Mouse (Mus musculus): ENCODE measurements at regions not wholly inside any gene's neighbourhood (a gene's known extent, or its start where the extent isn't known, plus 50 kb on each side); places are given as distances from the start of the nearest gene placed in this dataset.

GRCm38 (mm10) chr8:10775202-10776010 lies 232.9 kb downstream of the Irs2 start:
- WGBS, result 72% methylated on average over 8 of the region's 8 CpGs

GRCm38 (mm10) chr8:10774778-10775177 lies 233.5 kb downstream of the Irs2 start:
- H3K4me1 ChIP-seq, result no peaks in the 10 kb centered on the region
- no peak overlapping the region for H3K9ac ChIP-seq
- no peaks in the 10 kb centered on the region for H3K27me3 ChIP-seq (replicated peaks)
- no peak overlapping the region for H3K27ac ChIP-seq
- 92% methylated on average over 3 of the region's 3 CpGs for WGBS
- no peak overlapping the region for H3K4me2 ChIP-seq
- H3K4me3 ChIP-seq, result no peak overlapping the region
- no peak for ATAC-seq (replicated peaks)
- no peaks in the 10 kb centered on the region for H3K9me3 ChIP-seq
- H3K36me3 ChIP-seq (replicated peaks), result no peaks in the 10 kb centered on the region

More at GRCm38 (mm10) chr8:10775202-10776010, 232.9 kb downstream of the Irs2 start:
- H3K27ac ChIP-seq, result no peak overlapping the region
- H3K36me3 ChIP-seq (replicated peaks), result no peaks in the 10 kb centered on the region
- no peak overlapping the region for H3K4me3 ChIP-seq
- H3K4me1 ChIP-seq, result no peaks in the 10 kb centered on the region
- H3K9me3 ChIP-seq, result no peaks in the 10 kb centered on the region
- H3K27me3 ChIP-seq (replicated peaks), result no peaks in the 10 kb centered on the region
- H3K4me2 ChIP-seq, result no peak overlapping the region
- no peak overlapping the region for H3K9ac ChIP-seq
- no peak for ATAC-seq (replicated peaks)

GRCm38 (mm10) chr8:10768181-10768580 lies 240.1 kb downstream of the Irs2 start:
- WGBS, result 68% methylated on average over 4 of the region's 4 CpGs
- Histone ChIP-seq H3K27ac (no peak overlapping the region), H3K9ac (no peak overlapping the region), H3K4me3 (no peak overlapping the region), H3K4me2 (no peak overlapping the region), H3K36me3 (replicated peaks) (no peaks in the 10 kb centered on the region), H3K9me3 (no peaks in the 10 kb centered on the region), H3K27me3 (replicated peaks) (no peaks in the 10 kb centered on the region), H3K4me1 (no peaks in the 10 kb centered on the region)
- ATAC-seq (replicated peaks), result no peak

- 84% methylated on average over 2 of the region's 2 CpGs for WGBS
Measured at GRCm38 (mm10) chr8:10763907-10764306, 244.4 kb downstream of the Irs2 start.

GRCm38 (mm10) chr8:10761694-10762305 lies 246.5 kb downstream of the Irs2 start:
- peak; percentile 42; the same call in 1 of the 2 replicates for ATAC-seq (replicated peaks)
- H3K9ac ChIP-seq, result no peak overlapping the region
- no peaks in the 10 kb centered on the region for H3K27me3 ChIP-seq (replicated peaks)
- no peaks in the 10 kb centered on the region for H3K9me3 ChIP-seq
- 27% methylated on average over 11 of the region's 11 CpGs for WGBS
- peaks cover 20% of the 10 kb centered on the region for H3K4me1 ChIP-seq
- peak overlapping the region; percentile 84 for H3K27ac ChIP-seq
- H3K4me2 ChIP-seq, result 0 out of 2 replicates have a peak overlapping the region, but pooled peaks have one; percentile 8
- H3K4me3 ChIP-seq, result no peak overlapping the region
- H3K36me3 ChIP-seq (replicated peaks), result no peaks in the 10 kb centered on the region

More at GRCm38 (mm10) chr8:10763907-10764306, 244.4 kb downstream of the Irs2 start:
- Histone ChIP-seq H3K4me1 (peaks cover 20% of the 10 kb centered on the region), H3K36me3 (replicated peaks) (no peaks in the 10 kb centered on the region), H3K4me3 (no peak overlapping the region), H3K27ac (no peak overlapping the region), H3K4me2 (no peak overlapping the region), H3K9ac (no peak overlapping the region), H3K27me3 (replicated peaks) (no peaks in the 10 kb centered on the region), H3K9me3 (no peaks in the 10 kb centered on the region)
- no peak for ATAC-seq (replicated peaks)

- H3K9ac ChIP-seq, result 0 out of 2 replicates have a peak overlapping the region, but pooled peaks have one; percentile 17
- H3K4me3 ChIP-seq, result no peak overlapping the region
- 0 out of 2 replicates have a peak overlapping the region, but pooled peaks have one; percentile 8 for H3K4me2 ChIP-seq
- H3K9me3 ChIP-seq, result no peaks in the 10 kb centered on the region
- H3K27ac ChIP-seq, result peak overlapping the region; percentile 84
- peak; percentile 90 for ATAC-seq (replicated peaks)
- H3K36me3 ChIP-seq (replicated peaks), result no peaks in the 10 kb centered on the region
- WGBS, result 4% methylated on average over 17 of the region's 17 CpGs
- peaks cover 20% of the 10 kb centered on the region for H3K4me1 ChIP-seq
- no peaks in the 10 kb centered on the region for H3K27me3 ChIP-seq (replicated peaks)
Measured at GRCm38 (mm10) chr8:10760851-10761693, 247.2 kb downstream of the Irs2 start.

GRCm38 (mm10) chr8:10760231-10760630 lies 248.0 kb downstream of the Irs2 start:
- no peak for ATAC-seq (replicated peaks)
- Histone ChIP-seq H3K27ac (peak overlapping the region; percentile 84), H3K4me2 (no peak overlapping the region), H3K27me3 (replicated peaks) (no peaks in the 10 kb centered on the region), H3K9me3 (no peaks in the 10 kb centered on the region), H3K4me1 (peaks cover 20% of the 10 kb centered on the region), H3K9ac (no peak overlapping the region), H3K4me3 (no peak overlapping the region), H3K36me3 (replicated peaks) (no peaks in the 10 kb centered on the region)
- WGBS, result 38% methylated on average over 6 of the region's 6 CpGs

- Histone ChIP-seq H3K4me1 (peaks cover 29% of the 10 kb centered on the region), H3K27ac (no peak overlapping the region), H3K9me3 (no peaks in the 10 kb centered on the region), H3K9ac (no peak overlapping the region), H3K4me2 (no peak overlapping the region), H3K27me3 (replicated peaks) (no peaks in the 10 kb centered on the region), H3K4me3 (no peak overlapping the region), H3K36me3 (replicated peaks) (no peaks in the 10 kb centered on the region)
- WGBS, result 91% methylated on average over 4 of the region's 4 CpGs
- ATAC-seq (replicated peaks), result no peak
Measured at GRCm38 (mm10) chr8:10758151-10758550, 250.1 kb downstream of the Irs2 start.

- Histone ChIP-seq H3K4me1 (peaks cover 15% of the 10 kb centered on the region), H3K4me2 (no peak overlapping the region), H3K9ac (no peak overlapping the region), H3K27me3 (replicated peaks) (no peaks in the 10 kb centered on the region), H3K4me3 (no peak overlapping the region), H3K27ac (no peak overlapping the region), H3K9me3 (no peaks in the 10 kb centered on the region), H3K36me3 (replicated peaks) (no peaks in the 10 kb centered on the region)
- ATAC-seq (replicated peaks), result peak; percentile 37; the same call in 1 of the 2 replicates
- WGBS, result 71% methylated on average over 4 of the region's 4 CpGs
Measured at GRCm38 (mm10) chr8:10754986-10755308, 253.3 kb downstream of the Irs2 start.

- ATAC-seq (replicated peaks), result peak; percentile 45; the same call in 1 of the 2 replicates
- no peaks in the 10 kb centered on the region for H3K36me3 ChIP-seq (replicated peaks)
- peaks cover 15% of the 10 kb centered on the region for H3K4me1 ChIP-seq
- no peaks in the 10 kb centered on the region for H3K9me3 ChIP-seq
- WGBS, result 44% methylated on average over 13 of the region's 13 CpGs
- H3K4me2 ChIP-seq, result no peak overlapping the region
- no peaks in the 10 kb centered on the region for H3K27me3 ChIP-seq (replicated peaks)
- H3K9ac ChIP-seq, result no peak overlapping the region
- H3K4me3 ChIP-seq, result no peak overlapping the region
- H3K27ac ChIP-seq, result no peak overlapping the region
Measured at GRCm38 (mm10) chr8:10754232-10754985, 253.8 kb downstream of the Irs2 start.

GRCm38 (mm10) chr8:10753056-10753455 lies 255.2 kb downstream of the Irs2 start:
- Histone ChIP-seq H3K4me3 (no peak overlapping the region), H3K4me1 (peaks cover 15% of the 10 kb centered on the region), H3K4me2 (no peak overlapping the region), H3K36me3 (replicated peaks) (no peaks in the 10 kb centered on the region), H3K27ac (no peak overlapping the region), H3K9me3 (no peaks in the 10 kb centered on the region), H3K27me3 (replicated peaks) (no peaks in the 10 kb centered on the region), H3K9ac (no peak overlapping the region)
- no peak for ATAC-seq (replicated peaks)
- 53% methylated on average over 6 of the region's 6 CpGs for WGBS

All from midbrain, embryonic 15.5 days (tissue).